Mouse (Mus musculus): ENCODE results near the gene Gigyf2. TPM values are rescaled to one million over a fixed set of nuclear protein-coding genes. Genes with fewer than 3 reads are reported as not detected.

The Gigyf2 gene
- polyA plus RNA-seq, 1 experiment from 2014 or later, result 47.5 TPM

DNA sequence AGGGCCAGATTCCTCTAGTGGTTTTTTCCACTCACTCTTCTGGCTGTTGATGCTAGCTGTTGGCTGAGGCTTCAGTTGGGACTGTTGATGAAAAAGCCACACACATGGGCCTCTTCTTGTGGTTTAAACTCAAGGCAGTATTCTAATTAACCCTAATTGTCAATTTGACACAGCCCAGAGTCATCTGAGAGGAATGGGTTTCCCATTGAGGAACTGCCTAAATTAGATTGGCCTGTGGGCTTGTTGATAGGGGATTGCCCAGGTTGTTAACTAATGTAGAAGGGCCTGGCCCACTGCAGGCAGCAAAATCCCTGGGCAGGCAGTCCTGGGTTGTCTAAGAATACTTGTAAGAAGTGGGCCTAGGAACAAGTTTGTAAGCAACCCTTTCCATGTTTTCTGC is 2.1 kb upstream of the Gigyf2 start:
- Histone ChIP-seq H3K9ac (no peak overlapping the region), H3K27ac (no peak overlapping the region), H3K36me3 (no peaks in the 10 kb centered on the region), H3K4me3 (replicated peaks) (no peak overlapping the region), H3K4me1 (replicated peaks) (no peaks in the 10 kb centered on the region; the same call in 1 of the 2 replicates), H3K4me2 (replicated peaks) (no peak overlapping the region), H3K9me3 (no peaks in the 10 kb centered on the region; the same call in 1 of the 2 replicates), H3K27me3 (replicated peaks) (no peaks in the 10 kb centered on the region)
- ATAC-seq, result no peak

- Histone ChIP-seq H3K27ac (peak overlapping the region; percentile 91), H3K4me3 (replicated peaks) (peak overlapping the region; percentile 99), H3K36me3 (no peaks in the 10 kb centered on the region), H3K4me1 (replicated peaks) (no peaks in the 10 kb centered on the region; the same call in 1 of the 2 replicates), H3K9ac (peak overlapping the region; percentile 98), H3K27me3 (replicated peaks) (no peaks in the 10 kb centered on the region), H3K9me3 (no peaks in the 10 kb centered on the region), H3K4me2 (replicated peaks) (peak overlapping the region; percentile 63)
- ATAC-seq, result peak; percentile 91
- WGBS, result under 1% methylated on average over 52 of the region's 53 CpGs
These were observed 515 bp downstream of the Gigyf2 start for GRCm38 (mm10) chr1:87327165-87327861.

- Histone ChIP-seq H3K4me2 (replicated peaks) (no peak overlapping the region), H3K9ac (no peak overlapping the region), H3K4me1 (replicated peaks) (no peaks in the 10 kb centered on the region; the same call in 1 of the 2 replicates), H3K27me3 (replicated peaks) (no peaks in the 10 kb centered on the region), H3K4me3 (replicated peaks) (no peak overlapping the region), H3K9me3 (no peaks in the 10 kb centered on the region), H3K36me3 (no peaks in the 10 kb centered on the region), H3K27ac (no peak overlapping the region)
- WGBS, result 94% methylated on average over 4 of the region's 4 CpGs
- no peak for ATAC-seq
These were observed 5.0 kb downstream of the Gigyf2 start for GRCm38 (mm10) chr1:87331774-87332173.

DNA sequence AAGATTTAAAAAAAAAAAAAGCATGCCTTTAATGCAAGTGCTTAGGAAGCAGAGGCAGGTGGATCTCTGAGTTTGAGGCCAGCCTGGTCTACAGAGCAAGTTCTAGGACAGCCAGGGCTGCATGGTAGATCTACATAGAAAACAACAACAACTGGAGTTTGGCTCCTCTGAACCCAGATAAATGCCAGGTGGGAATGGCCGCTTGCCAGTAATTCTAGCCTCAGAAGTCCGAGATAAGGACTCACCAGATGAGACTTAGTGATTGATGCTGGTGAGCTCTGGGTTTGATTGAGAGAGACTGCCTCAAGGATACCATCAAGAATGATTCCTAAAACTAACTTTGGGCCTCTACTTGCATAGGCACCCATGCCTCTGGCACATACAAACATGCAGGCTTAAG is 23.8 kb downstream of the Gigyf2 start:
- WGBS, result 78% methylated on average over 2 of the region's 2 CpGs
- no peak overlapping the region for H3K4me2 ChIP-seq (replicated peaks)
- no peaks in the 10 kb centered on the region for H3K36me3 ChIP-seq
- H3K27ac ChIP-seq, result no peak overlapping the region
- ATAC-seq, result no peak
- no peaks in the 10 kb centered on the region for H3K27me3 ChIP-seq (replicated peaks)
- H3K4me1 ChIP-seq (replicated peaks), result no peaks in the 10 kb centered on the region
- H3K9me3 ChIP-seq, result no peaks in the 10 kb centered on the region
- no peak overlapping the region for H3K9ac ChIP-seq
- no peak overlapping the region for H3K4me3 ChIP-seq (replicated peaks)

GRCm38 (mm10) chr1:87360276-87360675 is 33.5 kb downstream of the Gigyf2 start:
- WGBS, result 52% methylated on average over 1 of the region's 1 CpGs
- no peak for ATAC-seq
- Histone ChIP-seq H3K4me1 (replicated peaks) (no peaks in the 10 kb centered on the region), H3K27ac (no peak overlapping the region), H3K4me2 (replicated peaks) (no peak overlapping the region), H3K4me3 (replicated peaks) (no peak overlapping the region), H3K27me3 (replicated peaks) (no peaks in the 10 kb centered on the region), H3K36me3 (peaks cover 3% of the 10 kb centered on the region; the same call in 1 of the 2 replicates), H3K9me3 (no peaks in the 10 kb centered on the region), H3K9ac (no peak overlapping the region)

GRCm38 (mm10) chr1:87378024-87378560 is 51.3 kb downstream of the Gigyf2 start:
- H3K9ac ChIP-seq, result no peak overlapping the region
- H3K36me3 ChIP-seq, result peaks cover 7% of the 10 kb centered on the region; the same call in 1 of the 2 replicates
- H3K9me3 ChIP-seq, result no peaks in the 10 kb centered on the region
- no peaks in the 10 kb centered on the region for H3K4me1 ChIP-seq (replicated peaks)
- H3K27me3 ChIP-seq (replicated peaks), result no peaks in the 10 kb centered on the region
- no peak overlapping the region for H3K4me2 ChIP-seq (replicated peaks)
- H3K4me3 ChIP-seq (replicated peaks), result no peak overlapping the region
- 82% methylated on average over 3 of the region's 3 CpGs for WGBS
- no peak overlapping the region for H3K27ac ChIP-seq
- no peak for ATAC-seq

DNA sequence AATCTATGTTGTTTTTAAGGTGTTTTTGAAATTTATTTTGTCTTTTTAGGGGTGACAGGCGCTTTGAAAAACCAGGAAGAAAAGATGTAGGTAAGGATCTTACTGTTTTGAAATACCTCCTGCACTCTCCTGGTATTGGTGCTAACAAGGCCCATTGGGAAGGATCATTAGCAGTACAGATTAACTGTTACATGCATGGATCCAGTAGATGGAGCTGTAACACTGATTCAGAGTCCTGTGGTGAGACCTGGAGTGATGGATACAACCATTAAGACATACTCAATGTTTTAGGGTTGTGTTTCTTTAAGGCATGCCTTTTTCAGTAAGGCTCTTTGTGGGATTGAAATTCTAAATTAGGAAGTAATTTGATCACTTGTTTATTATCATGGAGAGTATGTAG is 53.1 kb downstream of the Gigyf2 start:
- Histone ChIP-seq H3K4me1 (replicated peaks) (no peaks in the 10 kb centered on the region), H3K36me3 (0 out of 2 replicates have a peak, but pooled peaks cover 3% of the 10 kb centered on the region), H3K4me3 (replicated peaks) (no peak overlapping the region), H3K9ac (no peak overlapping the region), H3K27ac (no peak overlapping the region), H3K4me2 (replicated peaks) (no peak overlapping the region), H3K27me3 (replicated peaks) (no peaks in the 10 kb centered on the region), H3K9me3 (no peaks in the 10 kb centered on the region)
- 94% methylated on average over 1 of the region's 1 CpGs for WGBS
- ATAC-seq, result no peak

DNA sequence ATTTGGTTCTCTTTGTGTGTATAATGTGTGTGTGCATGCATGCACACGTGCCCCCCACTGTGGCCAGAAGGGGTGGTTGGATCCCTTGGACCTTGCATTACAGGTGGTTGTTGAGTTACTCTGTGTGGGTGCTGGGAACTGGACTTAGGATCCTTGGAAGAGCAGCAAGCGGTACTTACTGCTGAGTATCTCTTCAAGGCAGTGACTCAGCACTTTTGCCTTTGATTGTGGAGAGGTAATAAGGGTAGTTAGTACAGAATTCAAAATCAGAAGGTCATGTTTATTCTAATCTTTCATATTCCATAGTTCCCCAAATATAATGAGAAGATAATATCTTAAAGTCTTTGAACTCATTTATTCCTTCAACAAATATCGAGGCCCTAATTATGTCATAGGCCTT is 54.4 kb downstream of the Gigyf2 start:
- Histone ChIP-seq H3K27me3 (replicated peaks) (no peaks in the 10 kb centered on the region), H3K4me3 (replicated peaks) (no peak overlapping the region), H3K4me2 (replicated peaks) (no peak overlapping the region), H3K9ac (no peak overlapping the region), H3K9me3 (no peaks in the 10 kb centered on the region), H3K4me1 (replicated peaks) (no peaks in the 10 kb centered on the region), H3K36me3 (0 out of 2 replicates have a peak, but pooled peaks cover 3% of the 10 kb centered on the region), H3K27ac (no peak overlapping the region)
- no peak for ATAC-seq
- WGBS, result 90% methylated on average over 3 of the region's 3 CpGs

GRCm38 (mm10) chr1:87386436-87387092 is 59.8 kb downstream of the Gigyf2 start:
- H3K27me3 ChIP-seq (replicated peaks), result no peaks in the 10 kb centered on the region
- H3K27ac ChIP-seq, result no peak overlapping the region
- H3K4me1 ChIP-seq (replicated peaks), result no peaks in the 10 kb centered on the region
- no peak overlapping the region for H3K9ac ChIP-seq
- H3K9me3 ChIP-seq, result no peaks in the 10 kb centered on the region
- H3K4me3 ChIP-seq (replicated peaks), result no peak overlapping the region
- ATAC-seq, result no peak
- H3K4me2 ChIP-seq (replicated peaks), result no peak overlapping the region
- 0 out of 2 replicates have a peak, but pooled peaks cover 3% of the 10 kb centered on the region for H3K36me3 ChIP-seq
- 85% methylated on average over 9 of the region's 9 CpGs for WGBS

DNA sequence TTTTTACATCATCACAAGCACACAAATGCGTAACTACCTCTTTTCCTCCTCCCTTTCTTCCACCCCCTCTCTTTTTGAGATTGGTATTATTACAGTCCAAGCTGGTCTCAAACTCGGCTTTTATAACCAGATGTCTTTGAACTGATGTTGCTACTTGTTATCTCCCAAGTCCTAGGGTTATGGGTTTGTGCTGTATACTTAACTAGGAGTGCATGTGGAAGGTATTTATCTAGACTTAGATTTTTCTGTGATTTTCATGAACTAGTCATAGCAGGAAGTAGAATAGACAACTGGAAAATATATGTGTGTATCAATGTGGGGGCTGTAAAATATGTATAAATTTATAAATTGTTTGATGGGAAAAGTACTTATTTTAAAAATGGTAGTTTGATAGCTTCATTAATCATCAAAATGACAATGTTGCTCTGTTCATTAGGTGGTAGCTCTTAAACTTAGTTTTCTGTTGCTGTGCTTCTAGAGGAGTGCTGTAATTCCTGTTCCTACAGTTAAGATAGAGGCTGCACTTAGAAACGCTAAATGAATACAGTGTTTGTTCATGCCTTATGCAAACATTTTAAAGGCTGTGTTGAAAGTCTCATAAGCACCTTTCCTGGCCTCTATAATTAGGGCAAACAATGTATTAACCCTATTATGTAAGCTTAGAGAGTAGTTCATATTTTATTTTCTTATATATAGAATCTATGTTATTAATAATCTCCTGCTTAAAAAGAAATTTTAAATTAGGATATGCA is 66.8 kb downstream of the Gigyf2 start:
- Histone ChIP-seq H3K4me2 (replicated peaks) (no peak overlapping the region), H3K27me3 (replicated peaks) (no peaks in the 10 kb centered on the region), H3K4me3 (replicated peaks) (no peak overlapping the region), H3K9me3 (no peaks in the 10 kb centered on the region), H3K4me1 (replicated peaks) (peaks cover 3% of the 10 kb centered on the region; the same call in 1 of the 2 replicates), H3K9ac (no peak overlapping the region), H3K27ac (no peak overlapping the region), H3K36me3 (no peaks in the 10 kb centered on the region)
- ATAC-seq, result 0 out of 2 replicates have a peak, but pooled peaks have one; percentile 23
- 66% methylated on average over 3 of the region's 3 CpGs for WGBS

- no peak within 1 kb of the TSS for H3K4me2 ChIP-seq (replicated peaks)
- H3K36me3 ChIP-seq, result no peaks in the 10 kb centered on the region
- H3K4me1 ChIP-seq (replicated peaks), result peaks cover 3% of the 10 kb centered on the region; the same call in 1 of the 2 replicates
- WGBS, result 29% methylated on average over 6 of the region's 6 CpGs
- no peak within 1 kb of the TSS for H3K27ac ChIP-seq
- H3K4me3 ChIP-seq (replicated peaks), result no peak within 1 kb of the TSS
- H3K9me3 ChIP-seq, result no peaks in the 10 kb centered on the region
- H3K27me3 ChIP-seq (replicated peaks), result no peaks in the 10 kb centered on the region
- no peak within 1 kb of the TSS for H3K9ac ChIP-seq
- no peak for ATAC-seq
These were observed 67.8 kb downstream of the Gigyf2 start, which contains the start of gene Kcnj13 for GRCm38 (mm10) chr1:87394594-87394993. Kcnj13 (minus strand) TSS chr1:87394729.
